Mouse (Mus musculus): ENCODE data around the gene Il27ra. TPM values are rescaled to one million over a fixed set of nuclear protein-coding genes. Genes with fewer than 3 reads are reported as not detected.
"Not testable (repeated sequence)": the region's sequence is repeated elsewhere in the genome, so short reads cannot be mapped to it uniquely, and the experiment has no call there.

Gene Il27ra
- total RNA-seq, 1 experiment from 2014 or later: 47.3 TPM

GRCm38 (mm10) chr8:84027449-84027848 is 14.9 kb downstream of the Il27ra start:
- ATAC-seq (ENCODE audit: extremely low read depth, insufficient number of reproducible peaks, low FRiP score, poor library complexity, severe bottlenecking): peak; percentile 37; the same call in 1 of the 2 replicates

- no peak for ATAC-seq (ENCODE audit: extremely low read depth, insufficient number of reproducible peaks, low FRiP score, poor library complexity, severe bottlenecking)
Measured at GRCm38 (mm10) chr8:84025863-84026262, 16.5 kb downstream of the Il27ra start.

- no peak for ATAC-seq (ENCODE audit: extremely low read depth, insufficient number of reproducible peaks, low FRiP score, poor library complexity, severe bottlenecking)
Measured at GRCm38 (mm10) chr8:84024171-84024570, 18.2 kb downstream of the Il27ra start.

GRCm38 (mm10) chr8:84023631-84024030 is 18.8 kb downstream of the Il27ra start:
- ATAC-seq (ENCODE audit: extremely low read depth, insufficient number of reproducible peaks, low FRiP score, poor library complexity, severe bottlenecking): no peak

GRCm38 (mm10) chr8:84023085-84023484 is 19.3 kb downstream of the Il27ra start:
- no peak for ATAC-seq (ENCODE audit: extremely low read depth, insufficient number of reproducible peaks, low FRiP score, poor library complexity, severe bottlenecking)

- ATAC-seq (ENCODE audit: extremely low read depth, insufficient number of reproducible peaks, low FRiP score, poor library complexity, severe bottlenecking): no peak
Measured at GRCm38 (mm10) chr8:84021569-84021968, 20.8 kb downstream of the Il27ra start.

GRCm38 (mm10) chr8:84021096-84021495 is 21.3 kb downstream of the Il27ra start, which contains the start of gene Palm3:
TSS of gene Palm3 (plus strand) at chr8:84021471.
- ATAC-seq (ENCODE audit: extremely low read depth, insufficient number of reproducible peaks, low FRiP score, poor library complexity, severe bottlenecking): no peak

- ATAC-seq (ENCODE audit: extremely low read depth, insufficient number of reproducible peaks, low FRiP score, poor library complexity, severe bottlenecking): no peak
Measured at GRCm38 (mm10) chr8:84019738-84020137, 22.7 kb downstream of the Il27ra start.

- ATAC-seq (ENCODE audit: extremely low read depth, insufficient number of reproducible peaks, low FRiP score, poor library complexity, severe bottlenecking): no peak
Measured at GRCm38 (mm10) chr8:84015833-84016232, 26.6 kb downstream of the Il27ra start.

GRCm38 (mm10) chr8:84012499-84013165 is 29.8 kb downstream of the Il27ra start:
- no peak for ATAC-seq (ENCODE audit: extremely low read depth, insufficient number of reproducible peaks, low FRiP score, poor library complexity, severe bottlenecking)

- ATAC-seq (ENCODE audit: extremely low read depth, insufficient number of reproducible peaks, low FRiP score, poor library complexity, severe bottlenecking): 0 out of 2 replicates have a peak, but pooled peaks have one; percentile 7
Measured at GRCm38 (mm10) chr8:84011705-84012498, 30.5 kb downstream of the Il27ra start, which contains the start of gene 2210011C24Rik. TSS of gene 2210011C24Rik (minus strand) at chr8:84012171.

- peak; percentile 55 for ATAC-seq (ENCODE audit: extremely low read depth, insufficient number of reproducible peaks, low FRiP score, poor library complexity, severe bottlenecking)
Measured at GRCm38 (mm10) chr8:84010625-84011611, 31.5 kb downstream of the Il27ra start.

- ATAC-seq (ENCODE audit: extremely low read depth, insufficient number of reproducible peaks, low FRiP score, poor library complexity, severe bottlenecking): peak; percentile 75
Measured at GRCm38 (mm10) chr8:84009876-84010275, 32.5 kb downstream of the Il27ra start.

GRCm38 (mm10) chr8:84008362-84008761 is 34.0 kb downstream of the Il27ra start:
- no peak for ATAC-seq (ENCODE audit: extremely low read depth, insufficient number of reproducible peaks, low FRiP score, poor library complexity, severe bottlenecking)

GRCm38 (mm10) chr8:84005502-84005901 is 36.9 kb downstream of the Il27ra start:
- not testable (repeated sequence) for ATAC-seq (ENCODE audit: extremely low read depth, insufficient number of reproducible peaks, low FRiP score, poor library complexity, severe bottlenecking)

GRCm38 (mm10) chr8:84004533-84005201 is 37.7 kb downstream of the Il27ra start:
- peak; percentile 98 for ATAC-seq (ENCODE audit: extremely low read depth, insufficient number of reproducible peaks, low FRiP score, poor library complexity, severe bottlenecking)

- ATAC-seq (ENCODE audit: extremely low read depth, insufficient number of reproducible peaks, low FRiP score, poor library complexity, severe bottlenecking): no peak
Measured at GRCm38 (mm10) chr8:84003612-84004246, 38.7 kb downstream of the Il27ra start.
